ENCODE assay signal across 11 mouse cellular contexts in the genomic region with DNA sequence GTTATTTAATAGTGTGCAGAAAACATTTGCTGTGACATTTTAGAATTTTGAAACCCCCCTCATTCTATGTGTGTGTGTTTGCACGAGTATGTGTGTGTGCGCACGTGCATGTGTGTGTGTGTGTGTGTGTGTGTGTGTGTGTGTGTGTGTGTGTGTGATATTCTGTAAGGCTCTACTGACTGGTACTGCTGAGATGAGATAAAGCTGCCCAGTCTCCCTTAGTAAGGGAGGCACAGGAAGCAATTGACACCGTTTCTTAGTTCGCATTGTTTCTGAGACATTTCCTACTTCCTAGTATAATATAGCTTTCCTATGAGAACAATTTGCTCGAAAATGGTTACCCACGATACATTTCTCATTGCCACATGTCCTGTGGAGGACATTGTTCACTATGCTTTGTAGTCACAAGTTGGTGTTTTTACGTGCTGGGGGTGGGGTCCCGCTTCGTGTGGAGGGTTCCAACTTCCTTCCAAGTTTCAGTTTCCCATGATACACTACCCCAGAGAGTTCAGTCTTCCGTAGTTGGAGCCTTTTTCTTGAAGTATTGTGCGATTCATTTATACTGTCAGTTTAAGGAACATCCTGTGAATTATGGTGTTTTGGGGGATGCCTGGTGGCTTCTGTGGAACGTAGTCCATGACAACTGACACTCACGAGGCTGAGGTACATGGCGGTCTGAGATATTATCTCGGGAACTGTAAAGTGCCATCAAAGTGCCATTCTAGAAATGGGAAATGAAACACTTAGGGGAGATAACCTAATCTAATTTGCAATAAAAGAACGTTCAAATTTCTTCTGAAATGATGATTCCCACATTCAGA.
DNase-seq lines count a peak whose midpoint lies in the region; ATAC-seq and TF ChIP-seq lines count a peak whose summit lies in the region.
"Had no signal": no experiment of that assay in that cellular context is flagged by ENCODE, and none has a peak within 500 bp of the region (broad histone marks: within the 10 kb centered on the region; RNA-seq: fewer than 3 reads in every experiment).

No protein-coding gene starts in this region.

- peak overlapping the region; percentile 9; the same call in 1 of the 2 replicates for H3K4me3 ChIP-seq in heart, embryonic 15.5 days
- no peak overlapping the region for H3K4me3 ChIP-seq in heart, embryonic 10.5 days
- H3K4me3 ChIP-seq in spleen, adult 2 months (ENCODE audit: extremely low read depth, insufficient read depth, insufficient read length), result peak overlapping the region; percentile 14
- peak overlapping the region; percentile 44 for H3K4me3 ChIP-seq in liver, embryonic 12.5 days
- H3K4me3 ChIP-seq: embryonic facial prominence, embryonic 13.5 days; limb, embryonic 13.5 days had no signal

- TF ChIP-seq CTCF in spleen, adult 2 months (IDR thresholded peaks at IDR 0.05; ENCODE audit: extremely low read depth, insufficient read depth, insufficient read length, insufficient replicate concordance), result no peak

- no peak for ATAC-seq in heart, embryonic 15.5 days (replicated peaks; ENCODE audit: insufficient number of reproducible peaks, insufficient read depth, low FRiP score, low read depth)
- ATAC-seq in liver, embryonic 12.5 days, result peak; percentile 82

- DNase-seq in heart, embryonic 10.5 days (ENCODE audit: low spot score), result no peak
- DNase-seq in spleen, adult 2 months (ENCODE audit: low read depth in 1 of 2, low spot score in 2 of 2), result no peak
- no peak for DNase-seq in spleen, adult 12 weeks (ENCODE audit: low spot score)
- DNase-seq in thymus, postnatal 14 days, result peak; percentile 8
- no peak for DNase-seq in adrenal gland, postnatal 14 days
- DNase-seq in embryo, embryonic 11 days, result no peak
- DNase-seq: kidney, adult 9 months had no signal

- H3K4me1 ChIP-seq in heart, embryonic 15.5 days (replicated peaks), result 0 out of 2 replicates have a peak, but pooled peaks cover 2% of the 10 kb centered on the region
- H3K4me1 ChIP-seq in heart, embryonic 10.5 days, result no peaks in the 10 kb centered on the region
- no peaks in the 10 kb centered on the region for H3K4me1 ChIP-seq in spleen, adult 2 months (ENCODE audit: control insufficient read depth, insufficient read depth, insufficient read length)
- H3K4me1 ChIP-seq in liver, embryonic 12.5 days, result peaks cover 13% of the 10 kb centered on the region
- H3K4me1 ChIP-seq: embryonic facial prominence, embryonic 13.5 days; limb, embryonic 13.5 days had no signal

- no peak overlapping the region for H3K27ac ChIP-seq in heart, embryonic 15.5 days
- no peak overlapping the region for H3K27ac ChIP-seq in heart, embryonic 10.5 days
- H3K27ac ChIP-seq in spleen, adult 2 months (ENCODE audit: insufficient read depth, low read length), result no peak overlapping the region
- H3K27ac ChIP-seq in liver, embryonic 12.5 days, result no peak overlapping the region
- H3K27ac ChIP-seq: embryonic facial prominence, embryonic 13.5 days; limb, embryonic 13.5 days had no signal

- TF ChIP-seq POLR2A in spleen, adult 2 months (IDR thresholded peaks at IDR 0.05; ENCODE audit: low read depth, low read length), result no peak

- no peaks in the 10 kb centered on the region for H3K9me3 ChIP-seq in heart, embryonic 15.5 days (replicated peaks)
- no peaks in the 10 kb centered on the region for H3K9me3 ChIP-seq in heart, embryonic 10.5 days
- H3K9me3 ChIP-seq in liver, embryonic 12.5 days (replicated peaks), result no peaks in the 10 kb centered on the region
- H3K9me3 ChIP-seq: embryonic facial prominence, embryonic 13.5 days; limb, embryonic 13.5 days had no signal

- no peaks in the 10 kb centered on the region for H3K27me3 ChIP-seq in heart, embryonic 15.5 days
- no peaks in the 10 kb centered on the region for H3K27me3 ChIP-seq in heart, embryonic 10.5 days (ENCODE audit: insufficient read depth, poor library complexity, severe bottlenecking)
- H3K27me3 ChIP-seq in spleen, adult 2 months (ENCODE audit: control insufficient read depth, insufficient read depth, low read length), result no peaks in the 10 kb centered on the region
- H3K27me3 ChIP-seq in liver, embryonic 12.5 days (replicated peaks), result no peaks in the 10 kb centered on the region
- H3K27me3 ChIP-seq: embryonic facial prominence, embryonic 13.5 days; limb, embryonic 13.5 days had no signal

- H3K9ac ChIP-seq in heart, embryonic 15.5 days, result no peak overlapping the region
- H3K9ac ChIP-seq in liver, embryonic 12.5 days, result 0 out of 2 replicates have a peak overlapping the region, but pooled peaks have one; percentile 6
- H3K9ac ChIP-seq: embryonic facial prominence, embryonic 13.5 days; limb, embryonic 13.5 days had no signal

- H3K36me3 ChIP-seq in heart, embryonic 15.5 days, result peaks cover 2% of the 10 kb centered on the region; the same call in 1 of the 2 replicates
- no peaks in the 10 kb centered on the region for H3K36me3 ChIP-seq in heart, embryonic 10.5 days
- H3K36me3 ChIP-seq in spleen, adult 2 months (ENCODE audit: control insufficient read depth, insufficient read depth, low read length), result no peaks in the 10 kb centered on the region
- H3K36me3 ChIP-seq in liver, embryonic 12.5 days, result no peaks in the 10 kb centered on the region
- H3K36me3 ChIP-seq: embryonic facial prominence, embryonic 13.5 days; limb, embryonic 13.5 days had no signal

- WGBS in heart, embryonic 15.5 days, result 64% methylated on average over 17 of the region's 17 CpGs
- 67% methylated on average over 17 of the region's 17 CpGs for WGBS in heart, embryonic 10.5 days
- WGBS in spleen, adult 2 months, result 17% methylated on average over 17 of the region's 17 CpGs
- WGBS in liver, embryonic 12.5 days (ENCODE audit: insufficient replicate concordance), result 25% methylated on average over 17 of the region's 17 CpGs

- peak overlapping the region; percentile 29 for H3K4me2 ChIP-seq in heart, embryonic 15.5 days
- peak overlapping the region; percentile 59 for H3K4me2 ChIP-seq in liver, embryonic 12.5 days
- H3K4me2 ChIP-seq: embryonic facial prominence, embryonic 13.5 days; limb, embryonic 13.5 days had no signal
